Mouse (Mus musculus): ENCODE data around the gene Nfil3. TPM values are rescaled to one million over a fixed set of nuclear protein-coding genes. Genes with fewer than 3 reads are reported as not detected.

Nfil3 gene
- polyA plus RNA-seq, 1 experiment: 18.8 TPM

DNA sequence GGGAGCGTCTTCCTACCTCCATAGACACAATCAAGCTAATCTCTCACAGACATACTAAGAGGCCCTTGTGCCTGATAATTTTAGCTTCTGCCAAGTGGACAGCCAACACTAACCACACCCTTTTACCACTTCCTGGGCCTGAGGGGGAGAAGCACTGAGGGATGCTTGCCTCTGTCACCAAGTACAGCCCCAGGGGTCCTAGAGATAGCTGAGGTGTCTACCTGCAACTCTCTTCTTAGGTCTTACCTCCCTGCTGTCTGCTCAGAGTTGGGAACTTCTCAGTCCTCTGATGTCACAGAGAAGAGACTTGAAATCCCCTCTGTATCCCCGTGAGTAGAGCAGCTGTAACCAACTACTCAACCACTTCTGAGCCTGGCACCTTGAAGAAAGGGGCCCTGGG, 19.6 kb upstream of the Nfil3 start:
- no peaks in the 10 kb centered on the region for H3K27me3 ChIP-seq (ENCODE audit: control insufficient read depth, insufficient read depth, insufficient read length)
- TF ChIP-seq FOSL1 (IDR thresholded peaks at IDR 0.05; ENCODE audit: insufficient read depth, low read length, poor library complexity, severe bottlenecking) (no peak), USF1 (IDR thresholded peaks at IDR 0.05; ENCODE audit: low read depth) (no peak), MAX (IDR thresholded peaks at IDR 0.05) (no peak)
- no peak overlapping the region for H3ac ChIP-seq (ENCODE audit: control insufficient read depth, insufficient read length, low read depth)
- no peaks in the 10 kb centered on the region for H3K79me3 ChIP-seq (ENCODE audit: low read depth)
- H3K36me3 ChIP-seq (ENCODE audit: control insufficient read depth, insufficient read depth): no peaks in the 10 kb centered on the region
- H3K79me2 ChIP-seq (ENCODE audit: control insufficient read depth, insufficient read depth): no peaks in the 10 kb centered on the region
- H3K4me3 ChIP-seq (ENCODE audit: insufficient read depth, poor library complexity, severe bottlenecking): no peak overlapping the region

DNA sequence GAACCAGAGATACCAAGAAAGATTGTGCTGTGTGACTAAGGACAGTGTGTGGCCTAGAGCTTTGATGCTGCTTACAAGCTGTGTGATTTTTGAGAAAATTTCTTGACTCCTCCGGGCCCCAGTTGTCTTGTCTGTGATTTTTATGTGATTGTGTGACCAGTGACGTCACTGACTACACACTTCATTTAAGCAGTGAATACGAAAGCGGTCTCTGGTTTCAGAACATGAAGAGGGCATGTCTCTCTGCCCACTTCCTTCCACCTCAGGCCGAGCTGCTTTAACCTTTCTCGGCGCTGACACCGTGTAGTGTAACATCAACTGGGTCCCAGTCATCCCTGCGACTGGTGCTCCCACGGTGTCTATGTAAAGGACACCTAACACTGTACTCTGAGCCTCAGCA, 17.7 kb upstream of the Nfil3 start:
- no peak for TF ChIP-seq FOSL1 (IDR thresholded peaks at IDR 0.05; ENCODE audit: insufficient read depth, low read length, poor library complexity, severe bottlenecking)
- TF ChIP-seq USF1 (IDR thresholded peaks at IDR 0.05; ENCODE audit: low read depth): no peak
- no peak for TF ChIP-seq MAX (IDR thresholded peaks at IDR 0.05)
- no peak for TF ChIP-seq MYOG (IDR thresholded peaks at IDR 0.05; ENCODE audit: control insufficient read depth, extremely low read depth, insufficient read length)
- Histone ChIP-seq H3K36me3 (ENCODE audit: control insufficient read depth, insufficient read depth) (no peaks in the 10 kb centered on the region), H3ac (ENCODE audit: control insufficient read depth, insufficient read length, low read depth) (no peak overlapping the region), H3K79me2 (ENCODE audit: control insufficient read depth, insufficient read depth) (no peaks in the 10 kb centered on the region), H3K27me3 (ENCODE audit: control insufficient read depth, insufficient read depth, insufficient read length) (no peaks in the 10 kb centered on the region), H3K4me3 (ENCODE audit: insufficient read depth, poor library complexity, severe bottlenecking) (no peak overlapping the region), H3K79me3 (ENCODE audit: low read depth) (no peaks in the 10 kb centered on the region)

DNA sequence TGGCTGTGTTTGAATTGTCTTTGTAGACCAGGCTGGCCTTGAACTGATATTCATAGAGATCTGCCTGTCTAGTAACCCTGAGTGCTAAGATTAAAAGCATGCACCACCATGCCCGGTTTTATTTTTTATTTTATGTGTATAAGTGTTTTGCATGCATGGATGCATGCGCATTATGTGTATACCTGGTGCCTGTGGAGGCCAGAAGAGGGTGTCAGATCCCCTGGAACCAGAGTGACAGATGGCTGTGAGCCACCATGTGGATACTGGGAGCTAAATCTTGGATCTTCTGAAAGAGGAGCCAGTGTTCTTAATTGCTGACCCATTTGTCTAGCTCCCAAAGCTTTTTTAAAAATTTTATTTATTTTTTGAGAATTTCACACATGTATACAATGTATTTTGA, 16.9 kb upstream of the Nfil3 start:
- TF ChIP-seq MYOG (IDR thresholded peaks at IDR 0.05; ENCODE audit: control insufficient read depth, extremely low read depth, insufficient read length) (no peak), MYOD1 (IDR thresholded peaks at IDR 0.05; ENCODE audit: control insufficient read depth, insufficient read length, low read depth) (no peak), FOSL1 (IDR thresholded peaks at IDR 0.05; ENCODE audit: insufficient read depth, low read length, poor library complexity, severe bottlenecking) (no peak), MAX (IDR thresholded peaks at IDR 0.05) (no peak), CTCF (IDR thresholded peaks at IDR 0.05; ENCODE audit: control insufficient read depth, insufficient read depth, insufficient read length) (no peak), CEBPB (IDR thresholded peaks at IDR 0.05; ENCODE audit: low read depth) (no peak), USF1 (IDR thresholded peaks at IDR 0.05; ENCODE audit: low read depth) (no peak)
- H3K79me2 ChIP-seq (ENCODE audit: control insufficient read depth, insufficient read depth): no peaks in the 10 kb centered on the region
- no peaks in the 10 kb centered on the region for H3K27me3 ChIP-seq (ENCODE audit: control insufficient read depth, insufficient read depth, insufficient read length)
- no peak overlapping the region for H3ac ChIP-seq (ENCODE audit: control insufficient read depth, insufficient read length, low read depth)
- no peaks in the 10 kb centered on the region for H3K79me3 ChIP-seq (ENCODE audit: low read depth)
- H3K4me3 ChIP-seq (ENCODE audit: insufficient read depth, poor library complexity, severe bottlenecking): no peak overlapping the region
- no peaks in the 10 kb centered on the region for H3K36me3 ChIP-seq (ENCODE audit: control insufficient read depth, insufficient read depth)

DNA sequence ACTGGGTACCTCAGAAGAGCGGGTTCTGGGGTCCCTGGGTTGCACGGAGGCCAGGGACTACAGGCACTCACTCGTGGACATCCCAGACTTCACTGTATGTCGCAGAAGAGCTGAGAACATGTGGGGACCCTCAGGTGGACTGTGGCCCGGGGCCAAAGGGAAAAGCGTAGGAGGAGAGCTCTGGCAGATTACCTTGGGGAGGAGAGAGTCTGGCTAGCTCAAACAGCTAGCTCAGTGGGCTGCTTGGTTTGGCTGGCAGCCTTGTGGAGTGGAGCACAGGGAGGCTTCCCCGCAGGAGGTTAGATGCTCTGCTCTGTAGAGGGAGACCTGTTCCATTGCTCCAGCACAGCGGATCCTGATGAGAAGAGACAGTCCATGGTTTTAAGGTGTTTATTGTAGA, 15.3 kb upstream of the Nfil3 start:
- H3K79me2 ChIP-seq (ENCODE audit: control insufficient read depth, insufficient read depth): no peaks in the 10 kb centered on the region
- no peak overlapping the region for H3K4me3 ChIP-seq (ENCODE audit: insufficient read depth, poor library complexity, severe bottlenecking)
- no peak overlapping the region for H3ac ChIP-seq (ENCODE audit: control insufficient read depth, insufficient read length, low read depth)
- no peaks in the 10 kb centered on the region for H3K79me3 ChIP-seq (ENCODE audit: low read depth)
- TF ChIP-seq MYOG (IDR thresholded peaks at IDR 0.05; ENCODE audit: control insufficient read depth, extremely low read depth, insufficient read length): no peak
- no peak for TF ChIP-seq MAX (IDR thresholded peaks at IDR 0.05)
- no peak for TF ChIP-seq CTCF (IDR thresholded peaks at IDR 0.05; ENCODE audit: control insufficient read depth, insufficient read depth, insufficient read length)
- TF ChIP-seq MYOD1 (IDR thresholded peaks at IDR 0.05; ENCODE audit: control insufficient read depth, insufficient read length, low read depth): no peak
- no peak for TF ChIP-seq CEBPB (IDR thresholded peaks at IDR 0.05; ENCODE audit: low read depth)
- no peak for TF ChIP-seq USF1 (IDR thresholded peaks at IDR 0.05; ENCODE audit: low read depth)
- TF ChIP-seq FOSL1 (IDR thresholded peaks at IDR 0.05; ENCODE audit: insufficient read depth, low read length, poor library complexity, severe bottlenecking): no peak
- H3K27me3 ChIP-seq (ENCODE audit: control insufficient read depth, insufficient read depth, insufficient read length): no peaks in the 10 kb centered on the region
- no peaks in the 10 kb centered on the region for H3K36me3 ChIP-seq (ENCODE audit: control insufficient read depth, insufficient read depth)

DNA sequence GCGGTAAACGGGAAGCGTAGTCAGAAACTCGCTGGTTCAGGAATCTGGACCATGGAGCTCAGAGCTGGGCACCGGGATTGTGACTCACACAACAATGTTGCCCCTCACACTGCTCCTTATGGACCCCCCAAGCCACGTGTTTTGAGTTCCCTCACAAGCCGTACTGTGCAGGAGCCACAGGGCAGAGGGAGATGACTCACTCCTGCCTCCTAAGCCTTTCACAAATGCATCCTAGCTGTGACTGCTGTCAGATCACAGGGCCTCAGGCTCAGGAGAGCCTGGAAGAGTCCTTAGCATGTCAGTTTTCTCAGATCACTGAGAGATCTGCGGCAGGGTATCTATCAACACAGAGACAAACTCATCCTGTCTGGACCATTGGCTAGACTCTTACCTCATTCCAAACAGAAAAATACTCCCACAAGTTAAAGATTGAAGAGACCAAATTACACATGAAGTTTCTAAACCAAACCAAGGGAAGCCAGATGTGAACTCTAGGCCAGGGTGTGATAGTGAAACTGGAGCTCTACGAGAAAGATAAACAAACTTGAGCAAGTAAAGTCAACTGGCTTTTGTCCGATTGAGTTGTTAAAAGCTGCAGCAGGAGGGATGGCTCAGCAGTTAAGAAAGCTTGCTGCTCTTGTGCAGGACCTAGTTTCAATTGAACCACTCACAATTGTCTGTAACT, 13.5 kb upstream of the Nfil3 start:
- no peak for TF ChIP-seq CTCF (IDR thresholded peaks at IDR 0.05; ENCODE audit: control insufficient read depth, insufficient read depth, insufficient read length)
- TF ChIP-seq MYOG (IDR thresholded peaks at IDR 0.05; ENCODE audit: control insufficient read depth, extremely low read depth, insufficient read length): no peak
- no peak for TF ChIP-seq FOSL1 (IDR thresholded peaks at IDR 0.05; ENCODE audit: insufficient read depth, low read length, poor library complexity, severe bottlenecking)
- no peak for TF ChIP-seq MAX (IDR thresholded peaks at IDR 0.05)
- no peak for TF ChIP-seq CEBPB (IDR thresholded peaks at IDR 0.05; ENCODE audit: low read depth)
- TF ChIP-seq USF1 (IDR thresholded peaks at IDR 0.05; ENCODE audit: low read depth): no peak
- TF ChIP-seq MYOD1 (IDR thresholded peaks at IDR 0.05; ENCODE audit: control insufficient read depth, insufficient read length, low read depth): no peak
- Histone ChIP-seq H3K79me2 (ENCODE audit: control insufficient read depth, insufficient read depth) (no peaks in the 10 kb centered on the region), H3ac (ENCODE audit: control insufficient read depth, insufficient read length, low read depth) (no peak overlapping the region), H3K4me3 (ENCODE audit: insufficient read depth, poor library complexity, severe bottlenecking) (no peak overlapping the region), H3K79me3 (ENCODE audit: low read depth) (no peaks in the 10 kb centered on the region), H3K36me3 (ENCODE audit: control insufficient read depth, insufficient read depth) (no peaks in the 10 kb centered on the region), H3K27me3 (ENCODE audit: control insufficient read depth, insufficient read depth, insufficient read length) (no peaks in the 10 kb centered on the region)

DNA sequence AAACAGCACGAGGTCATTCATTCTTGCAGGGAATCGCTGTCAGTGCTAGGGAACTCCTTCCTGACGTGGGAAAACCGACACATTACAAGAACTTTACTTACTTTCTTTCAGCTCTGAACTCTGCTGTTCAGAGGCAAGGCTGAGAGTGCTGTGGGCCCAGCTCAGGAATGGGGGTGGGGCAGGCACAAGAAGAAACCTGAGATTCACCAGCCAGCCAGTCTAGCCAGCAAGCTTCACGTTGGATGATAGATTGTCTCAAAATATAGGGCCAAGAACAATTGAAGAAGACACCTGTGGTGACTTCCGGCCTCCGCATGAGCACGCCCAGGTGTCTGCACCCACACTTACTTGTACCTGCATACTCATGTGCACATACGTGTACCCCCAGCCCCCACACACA, 9.3 kb upstream of the Nfil3 start:
- TF ChIP-seq FOSL1 (IDR thresholded peaks at IDR 0.05; ENCODE audit: insufficient read depth, low read length, poor library complexity, severe bottlenecking) (no peak), CTCF (IDR thresholded peaks at IDR 0.05; ENCODE audit: control insufficient read depth, insufficient read depth, insufficient read length) (no peak)
- no peak overlapping the region for H3K4me3 ChIP-seq (ENCODE audit: insufficient read depth, poor library complexity, severe bottlenecking)
- no peaks in the 10 kb centered on the region for H3K27me3 ChIP-seq (ENCODE audit: control insufficient read depth, insufficient read depth, insufficient read length)
- H3ac ChIP-seq (ENCODE audit: control insufficient read depth, insufficient read length, low read depth): no peak overlapping the region
- no peaks in the 10 kb centered on the region for H3K36me3 ChIP-seq (ENCODE audit: control insufficient read depth, insufficient read depth)
- no peaks in the 10 kb centered on the region for H3K79me3 ChIP-seq (ENCODE audit: low read depth)
- H3K79me2 ChIP-seq (ENCODE audit: control insufficient read depth, insufficient read depth): no peaks in the 10 kb centered on the region
